Mouse (Mus musculus): Measurements from ENCODE around the gene Gm42517.

GRCm38 (mm10) chr5:108367871-108368332 lies at the start of gene Gm42517:
- no peak for TF ChIP-seq POLR2A (IDR thresholded peaks at IDR 0.05; ENCODE audit: control insufficient read depth, low read depth, low read length)
- TF ChIP-seq CTCF (IDR thresholded peaks at IDR 0.05; ENCODE audit: control insufficient read depth, insufficient read depth, insufficient replicate concordance, low read depth, low read length) = no peak

All from testis, adult 2 months (tissue).